Mouse (Mus musculus): ENCODE data around the gene Slc1a7. TPM values are rescaled to one million over a fixed set of nuclear protein-coding genes. Genes with fewer than 3 reads are reported as not detected.
A peak's percentile ranks its signal among the peaks of the same experiment; 100 is the strongest.

The Slc1a7 gene
- total RNA-seq, 2 experiments from 2014 or later, result 0.14 to 0.18 TPM

DNA sequence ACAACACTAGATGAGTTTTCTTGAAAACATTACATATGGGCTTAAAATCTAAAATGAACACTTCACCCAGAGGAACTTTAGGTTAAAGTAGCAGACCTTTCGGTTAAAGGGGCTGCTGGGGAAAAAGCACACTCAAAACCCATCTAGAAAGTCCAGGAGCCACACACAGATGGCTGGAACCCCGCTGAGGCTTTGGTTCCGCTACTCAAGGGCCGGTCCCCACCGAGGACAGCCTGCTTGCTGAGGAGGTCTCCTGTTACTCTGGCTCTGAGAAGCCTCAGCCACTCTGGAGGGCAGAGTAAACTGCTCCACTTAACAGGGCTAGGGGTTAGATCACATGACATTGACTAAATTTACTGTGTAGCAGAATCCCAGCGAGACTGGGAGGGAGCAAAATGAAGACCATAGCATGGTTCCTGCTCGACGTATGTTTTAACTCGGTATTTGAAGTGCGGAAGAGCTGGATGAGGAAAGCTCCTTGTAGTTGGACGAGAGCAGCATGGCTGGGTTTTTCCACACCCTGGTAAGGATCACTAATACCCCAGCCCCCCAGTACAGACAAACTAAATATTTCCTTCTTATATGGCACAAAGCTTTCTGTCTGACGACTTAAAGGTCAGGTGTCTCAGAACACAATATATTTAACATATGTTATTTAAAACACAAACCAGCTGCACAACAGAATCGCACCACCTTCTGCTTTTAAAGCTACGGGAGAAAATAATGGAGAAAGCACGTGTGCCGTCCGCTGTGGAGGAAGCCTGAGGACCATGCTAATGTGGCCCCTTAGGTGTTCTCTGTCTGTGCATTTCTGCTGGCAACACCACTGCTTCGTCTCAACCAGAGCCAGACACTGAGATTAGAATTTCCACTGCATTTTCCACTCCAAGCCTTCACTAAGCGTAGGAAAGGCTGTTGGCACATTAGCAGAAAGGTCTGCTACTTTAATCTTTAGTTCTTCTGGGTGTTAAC is 77.3 kb downstream of the Slc1a7 start:
- no peak for DNase-seq (ENCODE audit: low spot score in 2 of 2)

DNA sequence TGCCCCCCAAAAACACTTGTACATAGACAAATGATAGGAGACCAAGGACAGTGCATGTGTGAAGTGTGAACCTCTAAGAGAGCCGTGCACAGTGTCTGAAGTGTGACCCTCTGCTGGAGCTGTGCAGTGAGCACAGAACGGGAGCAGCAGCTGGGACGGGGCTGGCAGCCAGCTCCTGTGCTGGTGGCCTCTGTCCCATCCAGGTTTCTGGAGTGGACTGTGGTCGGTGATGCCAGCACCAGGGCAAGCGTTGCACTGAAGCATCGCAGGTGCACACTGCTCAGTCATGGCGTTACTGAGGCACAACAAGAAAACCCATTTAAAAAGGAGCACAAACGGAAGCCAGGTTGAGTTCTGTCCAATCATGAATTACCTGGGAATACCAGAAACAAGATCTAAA is 78.0 kb downstream of the Slc1a7 start:
- DNase-seq (ENCODE audit: low spot score in 2 of 2), result no peak

DNA sequence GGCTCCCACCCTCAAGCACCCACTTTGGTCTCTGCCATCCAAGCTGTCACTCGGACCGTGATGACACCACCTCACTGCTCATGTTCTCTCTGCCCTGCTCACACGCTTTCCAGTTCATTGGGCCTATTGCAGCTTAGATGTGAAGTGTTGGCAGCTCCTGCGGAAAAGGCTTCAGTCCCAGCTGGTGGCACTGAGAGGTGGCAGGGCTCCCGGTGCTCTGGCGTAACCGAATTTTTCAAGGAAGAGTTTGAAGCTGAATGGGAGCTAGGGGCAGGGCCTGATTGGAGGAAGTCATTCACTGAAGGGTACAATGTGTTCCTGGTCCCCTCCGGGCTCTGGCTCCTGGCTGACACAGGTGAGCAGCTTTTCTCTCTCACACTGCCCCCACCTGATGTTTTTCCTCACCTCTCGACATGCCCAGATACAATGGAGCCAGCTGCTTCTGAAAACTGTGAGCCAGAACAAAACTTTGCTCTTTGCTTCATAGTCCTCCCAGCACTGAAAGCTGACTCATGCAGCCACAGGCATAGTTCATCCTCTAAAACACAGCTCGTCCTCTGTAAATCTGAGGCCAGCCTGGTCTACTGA is 83.6 kb downstream of the Slc1a7 start:
- peak; percentile 40 to 57 for DNase-seq (ENCODE audit: low spot score in 2 of 2)

DNA sequence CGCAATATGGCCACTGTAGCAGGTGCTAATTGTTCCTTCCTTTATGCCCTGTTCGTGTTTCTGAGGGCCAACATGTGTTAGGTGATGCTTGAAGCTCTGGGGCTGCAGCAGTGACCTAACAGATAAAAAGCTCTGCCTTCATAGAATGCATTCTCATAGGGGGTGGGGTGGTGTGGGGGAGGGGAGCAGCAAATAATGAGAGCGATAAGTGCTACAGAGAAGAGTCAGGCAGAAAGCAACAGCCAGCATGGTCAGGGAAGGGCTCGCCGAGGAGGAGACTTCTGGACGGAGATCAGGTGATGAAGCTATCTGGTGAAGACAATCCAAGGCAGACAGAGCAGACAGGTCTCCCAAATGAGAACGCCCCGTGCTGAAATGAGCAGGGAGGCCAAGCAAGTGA is 84.5 kb downstream of the Slc1a7 start:
- DNase-seq (ENCODE audit: low spot score in 2 of 2), result no peak

DNA sequence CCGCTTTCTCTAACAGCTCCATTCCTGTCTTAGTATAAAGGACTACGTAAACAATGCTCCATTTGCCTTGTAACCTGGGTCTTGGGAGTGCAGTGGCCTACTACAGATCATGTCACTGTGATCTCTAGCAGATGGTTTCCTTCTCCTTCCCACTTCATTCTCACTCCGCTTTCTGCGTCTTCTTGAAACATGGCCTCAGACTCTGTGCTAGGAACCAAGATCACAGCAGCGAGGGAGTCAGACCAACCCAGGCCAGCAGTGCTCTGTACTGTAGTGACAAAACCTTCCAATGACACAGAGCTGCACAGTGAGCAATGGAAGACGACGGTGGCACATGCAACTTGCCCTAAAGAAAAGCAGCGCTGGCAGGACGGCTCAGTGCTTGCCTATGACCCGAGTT is 87.7 kb downstream of the Slc1a7 start:
- no peak for DNase-seq (ENCODE audit: low spot score in 2 of 2)

DNA sequence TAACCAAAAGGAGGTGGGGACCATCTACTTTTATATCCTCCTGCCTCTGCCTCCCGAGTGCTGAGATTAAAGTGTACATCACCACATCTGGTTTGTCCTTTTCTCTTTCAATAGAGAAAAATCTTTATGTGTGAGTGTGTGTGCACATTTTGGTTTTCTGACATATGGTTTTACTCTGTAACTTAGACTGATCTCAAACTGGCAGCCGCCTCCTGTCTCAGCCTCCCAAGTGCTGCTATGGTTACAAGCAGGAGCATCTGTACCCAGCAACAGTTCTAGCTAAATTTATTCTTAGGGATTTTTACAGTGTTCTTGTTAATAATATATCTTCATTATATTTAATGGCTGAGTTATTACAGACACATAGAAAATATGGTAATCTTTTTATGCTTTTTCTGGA is 89.1 kb downstream of the Slc1a7 start:
- no peak for DNase-seq (ENCODE audit: low spot score in 2 of 2)

DNA sequence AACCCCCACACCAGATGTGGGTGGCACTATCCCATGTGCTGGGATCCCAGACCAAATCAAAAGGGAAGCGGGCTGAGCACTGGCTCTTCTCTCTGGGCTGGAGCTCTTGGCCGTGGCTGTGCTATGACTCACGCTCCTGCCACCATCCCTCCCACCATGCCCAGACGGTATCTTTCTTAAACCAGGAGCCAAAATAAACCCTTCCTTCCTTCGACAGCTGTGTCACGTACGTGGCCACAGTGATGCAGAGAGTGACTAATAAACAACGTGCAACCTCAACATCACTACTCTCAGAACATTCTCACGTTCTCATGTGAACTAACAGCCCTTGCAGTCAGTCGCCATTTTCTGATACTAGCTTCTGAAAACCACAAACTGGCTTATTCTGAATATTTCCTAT is 90.0 kb downstream of the Slc1a7 start:
- no peak for DNase-seq (ENCODE audit: low spot score in 2 of 2)

DNA sequence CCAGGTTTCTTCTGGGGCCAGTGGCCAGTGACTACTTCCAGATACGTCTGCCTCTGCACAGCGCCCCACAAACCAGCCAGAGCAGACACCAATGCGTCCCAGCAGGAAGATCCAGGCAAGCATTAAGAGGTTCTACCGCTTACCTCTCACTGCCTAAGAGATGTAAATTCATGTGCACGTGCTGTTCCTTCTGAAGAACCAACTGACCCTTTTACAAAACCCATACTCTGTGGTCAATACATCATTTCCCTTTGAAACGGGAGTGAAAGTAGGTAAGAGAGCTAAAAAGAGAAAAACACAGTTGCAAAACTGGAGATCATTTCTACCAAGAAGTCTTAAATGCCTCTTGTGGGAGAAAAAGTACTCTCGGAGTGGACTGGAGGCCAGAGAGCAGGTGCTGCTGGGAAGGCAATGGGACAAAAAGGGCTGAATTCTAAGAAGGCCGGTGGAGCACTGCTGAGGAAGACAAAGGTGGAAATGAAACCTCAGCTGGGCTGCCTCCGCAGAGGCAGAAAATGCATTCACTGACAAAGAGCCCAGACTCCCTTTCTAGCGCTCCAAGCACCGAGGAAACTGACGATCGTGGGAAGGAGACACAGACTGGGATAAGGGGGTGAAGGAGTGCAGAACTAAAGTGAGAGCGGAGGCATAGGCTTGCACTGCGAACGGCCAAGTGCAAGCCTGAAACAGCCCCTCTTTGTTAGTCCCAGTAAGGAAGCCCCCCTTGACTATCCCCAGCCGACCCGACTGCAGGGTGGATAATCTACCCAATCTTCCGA is 91.7 kb downstream of the Slc1a7 start:
- DNase-seq (ENCODE audit: low spot score in 2 of 2), result peak in 1 of 2 experiments; percentile 39

DNA sequence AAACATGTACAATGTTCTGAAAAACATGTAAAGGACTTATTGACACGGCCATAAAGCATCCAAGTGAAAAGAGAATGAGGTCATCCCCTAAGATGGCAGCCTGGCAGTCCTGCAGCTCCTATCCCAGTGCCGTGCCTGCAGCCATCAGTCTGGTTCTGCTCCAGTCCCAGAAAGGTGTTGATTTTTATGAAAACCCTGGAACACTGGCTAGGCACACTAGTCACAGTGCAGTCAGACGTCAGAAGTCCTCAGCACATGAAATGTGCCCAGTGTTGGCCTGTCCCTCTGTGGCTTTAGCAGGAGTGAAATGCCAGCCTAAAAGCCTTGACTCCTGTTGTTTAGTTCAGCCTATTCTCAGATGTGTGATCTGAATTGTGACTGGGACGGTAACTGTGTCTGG is 92.6 kb downstream of the Slc1a7 start:
- DNase-seq (ENCODE audit: low spot score in 2 of 2), result no peak

DNA sequence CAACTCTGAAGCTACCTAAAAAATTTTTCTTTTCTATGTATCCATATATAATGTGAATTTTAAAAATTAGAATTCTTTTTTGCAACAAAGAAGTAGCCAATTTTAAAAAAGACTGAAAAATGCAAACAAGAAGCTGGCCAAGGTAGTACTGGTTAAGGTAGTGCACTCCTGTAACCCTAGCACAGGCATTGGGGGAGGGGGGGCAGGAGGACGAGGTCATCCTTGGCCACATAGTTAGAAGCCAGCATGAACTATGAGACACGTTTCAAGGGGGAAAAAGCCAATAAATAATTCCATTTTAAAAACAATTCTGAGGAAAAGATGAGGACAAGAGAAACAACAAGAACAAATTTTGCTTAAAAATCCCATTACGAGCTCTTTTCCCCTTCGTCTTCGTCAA is 94.4 kb downstream of the Slc1a7 start:
- no peak for DNase-seq (ENCODE audit: low spot score in 2 of 2)

Other genes starting within 250 kb of the Slc1a7 start
- 100 to 1,000 TPM; 171 TPM for gene Lrp8, start 166.1 kb upstream of the Slc1a7 start, total RNA-seq (2021)
- gene Magoh, start 88.6 kb upstream of the Slc1a7 start, total RNA-seq (2021), result 10 to 100 TPM; 46.5 to 51.9 TPM
- gene 0610037L13Rik, start 78.5 kb upstream of the Slc1a7 start, total RNA-seq (2021), result 10 to 100 TPM; 65.2 to 73.8 TPM
- 1 to 10 TPM; 7.3 to 9.4 TPM for gene Cpt2, start 44.7 kb upstream of the Slc1a7 start, total RNA-seq (2021)
- 10 to 100 TPM; 14.4 to 14.8 TPM for gene Podn, start 128.1 kb downstream of the Slc1a7 start, total RNA-seq (2021)
- gene Scp2, start 176.7 kb downstream of the Slc1a7 start, total RNA-seq (2021), result 10 to 100 TPM; 75.2 to 94.8 TPM
- gene Echdc2, start 197.1 kb downstream of the Slc1a7 start, total RNA-seq (2021), result 10 to 100 TPM; 12.9 to 16.3 TPM
- gene Zyg11a, start 249.7 kb downstream of the Slc1a7 start, total RNA-seq (2021), result under 1 TPM in 1 of 2 experiments, not detected in 1; 0.16 TPM